Mouse (Mus musculus) spleen, adult 2 months (tissue): ENCODE measurements around the gene Ebpl.

Experiments
- CTCF ChIP-seq: fragments of 200-500 bp; IDR thresholded peaks from 2 replicates; pipeline ENCODE4 v1.5.1; 2011; ENCODE audit warnings: mild to moderate bottlenecking, inconsistent platforms; ENCODE audit not compliant: insufficient read depth, insufficient read length, insufficient replicate concordance; ENCODE audit errors: extremely low read depth
- POLR2A ChIP-seq: fragments of 200-500 bp; IDR thresholded peaks from 2 replicates; pipeline ENCODE4 v1.6.1; 2011; ENCODE audit warnings: low read depth, low read length, inconsistent platforms

DNA sequence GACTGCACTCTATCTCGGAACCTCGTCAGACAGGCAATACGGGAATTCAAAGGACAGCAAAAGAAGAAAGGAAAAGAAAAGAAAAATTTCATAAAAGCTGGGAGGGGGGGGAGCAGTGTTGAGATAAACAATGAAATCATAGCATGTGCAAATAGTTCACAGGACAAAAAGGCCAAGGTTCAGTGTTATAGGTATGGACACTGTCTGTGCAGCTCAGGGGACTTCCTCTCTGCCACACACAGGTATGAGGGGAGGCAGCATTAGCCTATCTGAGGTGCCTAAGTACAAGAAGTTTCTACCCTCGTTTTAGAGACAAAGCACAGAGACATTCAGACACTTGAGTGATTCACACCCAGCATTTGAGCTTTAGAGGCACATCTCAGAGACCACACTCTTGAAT lies 39.0 kb downstream of the Ebpl start:
- TF ChIP-seq CTCF (no peak), POLR2A (no peak)
